Mouse (Mus musculus) ovary, postnatal 10 days (tissue): ENCODE data around the gene Aldh1a1.

Source experiments
- DNase-seq: peaks from one replicate; pipeline ENCODE4 v3.0.0; 2022; ENCODE audit warnings: low spot score

Gene Aldh1a1

GRCm38 (mm10) chr19:20653082-20653676 lies 160.7 kb downstream of the Aldh1a1 start:
- DNase-seq, result no peak

DNA sequence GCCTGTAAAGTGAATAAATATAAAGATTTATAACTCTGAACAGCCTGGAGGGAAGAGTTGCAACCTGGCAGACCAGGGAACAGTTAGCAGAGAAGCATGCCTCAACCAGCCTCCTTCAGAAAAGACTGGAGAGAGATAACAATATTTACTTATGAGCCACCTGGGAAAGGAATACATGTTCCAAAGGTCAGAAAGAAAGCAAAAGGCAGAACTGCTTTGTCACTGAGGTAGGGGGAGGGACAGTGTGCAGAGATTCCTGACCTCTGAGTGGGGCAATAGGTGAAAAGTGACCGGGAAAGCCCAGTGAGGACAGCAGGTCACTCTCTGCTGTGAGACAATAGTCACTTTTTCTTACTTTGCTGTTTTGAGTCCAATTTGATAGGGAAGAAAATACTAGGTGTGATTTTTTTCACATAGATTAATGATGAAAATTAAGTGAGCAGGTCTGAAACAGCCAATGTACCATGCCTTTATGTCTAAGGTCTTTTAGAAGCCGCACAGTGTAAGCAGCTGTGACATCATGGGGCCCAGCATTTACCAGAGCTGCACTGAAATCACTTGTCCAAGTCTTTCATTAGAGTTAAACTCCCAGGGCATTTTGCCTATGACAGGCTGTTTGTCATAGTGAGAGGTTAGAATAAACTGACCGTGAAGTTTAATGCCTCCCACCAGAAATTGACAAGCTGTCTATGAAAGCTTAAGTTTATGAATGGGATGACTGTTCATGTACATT lies 161.8 kb downstream of the Aldh1a1 start:
- DNase-seq, result no peak

- no peak for DNase-seq
Observed at GRCm38 (mm10) chr19:20677697-20678355, 185.3 kb downstream of the Aldh1a1 start.
